Mouse (Mus musculus) ES-Bruce4 (cell line): ENCODE results near the gene Marcksl1.

Experiments
- CTCF ChIP-seq: IDR thresholded peaks from one replicate; pipeline ENCODE4 v1.8.1; 2011; ENCODE audit warnings: low read depth, low read length
- EP300 ChIP-seq: IDR thresholded peaks from 2 replicates; pipeline ENCODE4 v1.6.1; 2011; ENCODE audit warnings: low read depth, low read length; ENCODE audit not compliant: insufficient read depth
- POLR2A ChIP-seq: IDR thresholded peaks from one replicate; pipeline ENCODE4 v1.8.1; 2011; ENCODE audit warnings: low read length; ENCODE audit not compliant: insufficient read depth

DNA sequence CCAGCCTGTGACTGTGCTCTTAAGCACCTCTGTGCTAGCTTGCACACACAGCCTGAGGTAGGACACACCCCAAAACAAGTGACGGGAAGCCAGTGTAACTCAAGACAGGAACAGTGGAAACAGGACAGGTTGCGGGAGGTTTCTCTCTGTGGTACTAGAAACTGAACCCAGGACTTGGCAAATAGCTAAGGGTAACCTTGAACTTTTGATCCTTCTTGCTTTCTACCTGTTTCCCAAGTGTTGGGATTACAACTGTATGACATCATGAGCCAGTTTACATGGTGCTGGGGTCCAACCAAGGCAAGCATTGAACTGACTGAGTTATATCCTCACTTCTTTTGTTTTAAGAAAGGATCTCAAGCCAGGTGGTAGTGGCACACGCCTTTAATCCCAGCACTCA, 33.5 kb upstream of the Marcksl1 start:
- TF ChIP-seq CTCF (no peak), EP300 (no peak), POLR2A (no peak)
